Mouse (Mus musculus) testis, adult 2 months (tissue): ENCODE results near the gene Mdp1. TPM values are rescaled to one million over a fixed set of nuclear protein-coding genes. Genes with fewer than 3 reads are reported as not detected.

Experiments
- H3K27ac ChIP-seq: fragments of 200-500 bp; 2 replicates; pipeline ENCODE4 v1.5.1; 2012; ENCODE audit warnings: low read depth, low read length; ENCODE audit not compliant: control insufficient read depth, insufficient read depth
- H3K27me3 ChIP-seq: fragments of 200-500 bp; 2 replicates; pipeline ENCODE4 v1.6.1; 2012; ENCODE audit warnings: mild to moderate bottlenecking, low read length, moderate library complexity; ENCODE audit not compliant: control insufficient read depth, insufficient read depth
- H3K36me3 ChIP-seq: fragments of 200-500 bp; 2 replicates; pipeline ENCODE4 v1.6.1; 2012; ENCODE audit warnings: mild to moderate bottlenecking, low read length; ENCODE audit not compliant: control insufficient read depth, insufficient read depth
- H3K4me1 ChIP-seq: fragments of 200-500 bp; 2 replicates; pipeline ENCODE4 v1.6.1; 2012; ENCODE audit warnings: low read length; ENCODE audit not compliant: control insufficient read depth, insufficient read depth
- H3K4me3 ChIP-seq: fragments of 200-500 bp; 2 replicates; pipeline ENCODE4 v1.5.1; 2012; ENCODE audit warnings: low read depth, mild to moderate bottlenecking, low read length, moderate library complexity, mixed read lengths; ENCODE audit not compliant: control insufficient read depth
- CTCF ChIP-seq: fragments of 200-500 bp; IDR thresholded peaks from 2 replicates; pipeline ENCODE4 v1.5.1; 2012; ENCODE audit warnings: low read depth, mild to moderate bottlenecking, inconsistent platforms, low read length, moderate library complexity; ENCODE audit not compliant: control insufficient read depth, insufficient read depth, insufficient replicate concordance
- POLR2A ChIP-seq: fragments of 200-500 bp; IDR thresholded peaks from 2 replicates; pipeline ENCODE4 v1.6.1; 2012; ENCODE audit warnings: low read depth, mild to moderate bottlenecking, inconsistent platforms, low read length, moderate library complexity; ENCODE audit not compliant: control insufficient read depth
- polyA plus RNA-seq: library from polyadenylated mRNA; depleted of rRNA; stranded (reverse); fragments of >200 nt; gene quantifications from 2 replicates; pipeline ENCODE4 v1.2.3, GENCODE M21; 2012

Gene Mdp1
- polyA plus RNA-seq, 1 experiment: 4.1 TPM

DNA sequence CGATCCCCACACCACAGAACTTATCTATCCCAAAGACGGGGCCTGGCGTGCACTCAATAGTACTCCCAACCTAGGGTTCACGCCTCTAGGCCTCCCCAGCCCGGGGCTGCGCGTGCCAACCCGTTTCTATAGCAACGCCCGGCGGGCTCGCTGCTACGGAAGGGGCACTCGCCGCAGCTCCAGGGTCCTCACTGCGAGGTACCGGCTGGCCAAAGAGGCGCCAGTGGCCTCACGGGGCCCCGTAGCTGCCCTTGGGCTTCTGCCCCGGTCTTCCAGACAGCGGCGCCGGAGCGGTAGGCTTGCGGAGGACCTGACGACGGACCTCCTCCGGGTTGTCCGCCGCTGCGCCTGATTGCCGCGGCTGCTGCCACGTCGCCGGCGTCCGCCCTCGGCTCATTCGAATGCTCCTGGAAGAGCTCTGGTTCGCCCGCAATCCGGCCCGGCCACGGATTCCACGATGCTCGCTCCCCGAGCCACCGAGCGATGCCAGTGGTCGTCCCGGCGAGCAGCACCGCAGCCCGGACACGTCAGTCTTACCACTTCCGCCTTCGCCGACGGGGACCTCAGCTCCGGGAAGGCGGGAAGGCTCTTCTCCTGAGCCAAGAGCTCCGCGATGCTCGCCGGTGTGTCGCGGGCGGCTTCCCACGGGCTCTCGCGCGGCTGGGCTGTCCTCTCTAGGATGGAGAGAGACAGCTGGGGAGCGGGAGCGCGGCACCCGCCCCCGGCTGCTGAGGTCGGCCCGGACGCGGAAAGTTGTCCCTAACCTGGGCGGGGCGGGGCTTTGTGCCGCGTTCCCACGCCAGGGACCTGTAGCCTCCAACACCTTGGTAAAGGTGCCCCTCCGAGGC lies 17.0 kb downstream of the Mdp1 start, which contains the start of gene Tm9sf1:
Tm9sf1 (minus strand) TSS at position 747 of the 848 bp plus-strand sequence.
- H3K27ac ChIP-seq: peak within 1 kb of the TSS; percentile 93
- no peaks in the 10 kb centered on the region for H3K27me3 ChIP-seq
- 0 out of 2 replicates have a peak, but pooled peaks cover 1% of the 10 kb centered on the region for H3K36me3 ChIP-seq
- TF ChIP-seq CTCF (no peak), POLR2A (peak; percentile 69)
- peaks cover 9% of the 10 kb centered on the region for H3K4me1 ChIP-seq
- H3K4me3 ChIP-seq: peak within 1 kb of the TSS; percentile 87

GRCm38 (mm10) chr14:55642679-55643059 lies 17.6 kb downstream of the Mdp1 start:
- Histone ChIP-seq H3K27me3 (no peaks in the 10 kb centered on the region), H3K4me3 (peak overlapping the region; percentile 87), H3K27ac (peak overlapping the region; percentile 93), H3K4me1 (peaks cover 9% of the 10 kb centered on the region), H3K36me3 (0 out of 2 replicates have a peak, but pooled peaks cover 1% of the 10 kb centered on the region)
- TF ChIP-seq POLR2A (no peak), CTCF (no peak)

- no peak overlapping the region for H3K4me3 ChIP-seq
- H3K4me1 ChIP-seq: peaks cover 10% of the 10 kb centered on the region
- H3K27ac ChIP-seq: no peak overlapping the region
- H3K27me3 ChIP-seq: no peaks in the 10 kb centered on the region
- no peak for TF ChIP-seq POLR2A
- no peak for TF ChIP-seq CTCF
- peaks cover 3% of the 10 kb centered on the region; the same call in 1 of the 2 replicates for H3K36me3 ChIP-seq
Observed at GRCm38 (mm10) chr14:55641291-55641690, 19.0 kb downstream of the Mdp1 start.

GRCm38 (mm10) chr14:55640816-55641215 lies 19.5 kb downstream of the Mdp1 start:
- H3K4me1 ChIP-seq: peaks cover 12% of the 10 kb centered on the region
- H3K27ac ChIP-seq: no peak overlapping the region
- no peaks in the 10 kb centered on the region for H3K27me3 ChIP-seq
- H3K36me3 ChIP-seq: peaks cover 4% of the 10 kb centered on the region; the same call in 1 of the 2 replicates
- TF ChIP-seq CTCF (no peak), POLR2A (no peak)
- H3K4me3 ChIP-seq: no peak overlapping the region

GRCm38 (mm10) chr14:55637795-55638194 lies 22.5 kb downstream of the Mdp1 start, which contains the start of gene Gm49378:
TSS of gene Gm49378 (minus strand) at chr14:55637895.
- Histone ChIP-seq H3K4me3 (peak within 1 kb of the TSS; percentile 29; the same call in 1 of the 2 replicates), H3K36me3 (peaks cover 5% of the 10 kb centered on the region), H3K4me1 (peaks cover 9% of the 10 kb centered on the region), H3K27ac (no peak within 1 kb of the TSS), H3K27me3 (no peaks in the 10 kb centered on the region)
- TF ChIP-seq POLR2A (no peak), CTCF (no peak)

GRCm38 (mm10) chr14:55635523-55636007 lies 24.7 kb downstream of the Mdp1 start, which contains the start of gene Ipo4:
TSS of gene Ipo4 (minus strand) at chr14:55635957.
- TF ChIP-seq CTCF (0 out of 2 replicates have a peak, but pooled peaks have one; percentile 5), POLR2A (peak; percentile 97)
- Histone ChIP-seq H3K27me3 (no peaks in the 10 kb centered on the region), H3K4me1 (peaks cover 6% of the 10 kb centered on the region), H3K4me3 (peak within 1 kb of the TSS; percentile 95), H3K36me3 (peaks cover 4% of the 10 kb centered on the region), H3K27ac (peak within 1 kb of the TSS; percentile 73)

- Histone ChIP-seq H3K36me3 (peaks cover 4% of the 10 kb centered on the region), H3K4me3 (peak overlapping the region; percentile 95), H3K27ac (peak overlapping the region; percentile 55), H3K4me1 (peaks cover 6% of the 10 kb centered on the region), H3K27me3 (no peaks in the 10 kb centered on the region)
- TF ChIP-seq CTCF (no peak), POLR2A (no peak)
Observed at GRCm38 (mm10) chr14:55634874-55635522, 25.3 kb downstream of the Mdp1 start.
